Mouse (Mus musculus) limb, embryonic 15.5 days (tissue): ENCODE data around the gene Tmx1. TPM values are rescaled to one million over a fixed set of nuclear protein-coding genes. Genes with fewer than 3 reads are reported as not detected.

Experiments used
- ATAC-seq: fragments of 200-750 bp; cut with Nextera tagmentation; 2 replicates; pipeline ENCODE4 v1.8.0; 2017; ENCODE audit warnings: low read depth, moderate TSS enrichment; ENCODE audit not compliant: insufficient number of reproducible peaks, low FRiP score, low TSS enrichment
- H3K27ac ChIP-seq: fragments of 300-500 bp; sonication (generic); 2 replicates; pipeline ENCODE4 v1.5.1; 2015; ENCODE audit warnings: moderate library complexity, mild to moderate bottlenecking, inconsistent platforms
- H3K27me3 ChIP-seq: fragments of 300-500 bp; sonication (generic); 2 replicates; pipeline ENCODE4 v1.6.1; 2015; ENCODE audit warnings: inconsistent platforms
- H3K36me3 ChIP-seq: fragments of 300-500 bp; sonication (generic); 2 replicates; pipeline ENCODE4 v1.6.1; 2015; ENCODE audit warnings: inconsistent platforms
- H3K4me1 ChIP-seq: fragments of 300-500 bp; sonication (generic); 2 replicates; pipeline ENCODE4 v1.6.1; 2015; ENCODE audit warnings: inconsistent platforms
- H3K4me2 ChIP-seq: fragments of 300-500 bp; sonication (generic); 2 replicates; pipeline ENCODE4 v1.6.1; 2015; ENCODE audit warnings: mild to moderate bottlenecking, inconsistent platforms
- H3K4me3 ChIP-seq: fragments of 300-500 bp; sonication (generic); 2 replicates; pipeline ENCODE4 v1.5.1; 2015; ENCODE audit warnings: mild to moderate bottlenecking, inconsistent platforms
- H3K9ac ChIP-seq: fragments of 300-500 bp; sonication (generic); 2 replicates; pipeline ENCODE4 v1.6.1; 2015; ENCODE audit warnings: inconsistent platforms
- H3K9me3 ChIP-seq: fragments of 300-500 bp; sonication (generic); 2 replicates; pipeline ENCODE4 v1.6.1; 2016; ENCODE audit warnings: inconsistent platforms
- WGBS: fragments of 180-500 bp; shearing (Covaris S2); methylation state at CpG from one replicate; pipeline ENCODE4 v1.1.7; 2015; 5-methylcytosine and 5-hydroxymethylcytosine counted together
- polyA plus RNA-seq: library from polyadenylated mRNA; unstranded; fragments of >200 nt; fragmentation: Nextera tagmentation; extraction: Ambion mirVana; gene quantifications from 2 replicates; pipeline ENCODE4 v1.2.1, GENCODE M21; 2015

Gene Tmx1
- polyA plus RNA-seq, 1 experiment from 2014 or later, result 107 TPM

DNA sequence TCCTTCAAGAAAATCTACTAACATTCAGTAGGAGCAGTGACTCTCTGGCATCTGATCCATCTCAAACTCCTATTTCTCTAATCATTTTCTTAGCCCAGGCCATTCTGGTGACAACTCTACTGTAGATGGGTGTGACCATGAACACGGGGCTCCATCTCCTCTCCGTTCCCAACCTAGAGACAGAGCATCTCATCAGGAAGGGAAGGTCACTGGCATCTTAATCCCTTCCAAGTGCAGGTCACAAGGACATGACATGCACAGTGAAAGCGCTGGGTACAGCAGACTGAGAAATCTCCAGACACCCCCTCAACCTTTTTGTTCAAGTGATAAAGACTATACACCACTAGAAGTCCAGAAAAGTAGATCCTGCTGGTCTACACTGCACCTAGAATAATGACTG lies 1.4 kb upstream of the Tmx1 start:
- Histone ChIP-seq H3K4me1 (peaks cover 11% of the 10 kb centered on the region), H3K27me3 (no peaks in the 10 kb centered on the region), H3K27ac (no peak overlapping the region), H3K9me3 (no peaks in the 10 kb centered on the region), H3K36me3 (no peaks in the 10 kb centered on the region), H3K4me3 (no peak overlapping the region), H3K9ac (no peak overlapping the region), H3K4me2 (no peak overlapping the region)
- 90% methylated on average over 3 of the region's 3 CpGs for WGBS
- ATAC-seq, result no peak

DNA sequence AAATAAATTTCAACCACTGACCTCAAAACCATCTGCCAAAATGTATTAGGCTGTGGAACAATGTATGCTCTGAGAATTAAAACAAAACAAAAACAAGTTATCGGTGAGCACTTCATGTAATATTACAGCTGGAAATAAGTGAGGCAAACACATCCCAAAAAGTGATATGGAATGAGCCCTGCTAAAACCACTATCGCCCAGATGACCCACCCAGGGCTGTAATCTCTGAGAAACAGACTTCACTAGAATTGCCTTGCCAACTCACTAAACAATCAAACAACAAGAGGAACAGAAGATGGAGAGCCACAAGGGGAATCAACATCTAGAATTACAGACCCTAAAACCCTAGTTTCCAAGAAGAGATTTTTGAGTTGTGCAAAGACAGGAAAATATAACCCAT lies 752 bp upstream of the Tmx1 start:
- peak overlapping the region; percentile 85 for H3K4me3 ChIP-seq
- WGBS, result 85% methylated on average over 2 of the region's 2 CpGs
- H3K9me3 ChIP-seq, result no peaks in the 10 kb centered on the region
- peaks cover 11% of the 10 kb centered on the region for H3K4me1 ChIP-seq
- H3K27ac ChIP-seq, result no peak overlapping the region
- no peak overlapping the region for H3K9ac ChIP-seq
- H3K27me3 ChIP-seq, result no peaks in the 10 kb centered on the region
- no peak for ATAC-seq
- peak overlapping the region; percentile 46 for H3K4me2 ChIP-seq
- 0 out of 2 replicates have a peak, but pooled peaks cover 2% of the 10 kb centered on the region for H3K36me3 ChIP-seq

DNA sequence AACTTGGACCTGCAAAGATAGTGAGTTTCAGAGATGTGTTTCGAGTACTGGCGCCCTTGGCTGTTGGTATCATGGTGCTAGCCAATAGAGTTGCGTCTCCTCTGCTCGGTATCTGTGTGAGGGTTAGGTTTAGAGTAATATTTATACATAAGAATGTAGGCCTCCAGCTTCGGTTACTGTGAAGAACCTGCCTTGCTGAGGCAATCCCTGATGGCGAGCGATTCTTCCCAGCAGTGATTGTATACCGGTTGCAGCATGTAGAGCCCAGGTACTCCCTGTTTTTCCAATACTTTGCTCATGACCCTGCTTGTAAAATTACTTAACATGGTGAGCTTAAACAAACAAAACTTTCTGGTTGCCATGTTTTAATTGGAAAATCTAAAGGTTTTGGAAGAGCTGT lies 2.3 kb downstream of the Tmx1 start:
- Histone ChIP-seq H3K27me3 (no peaks in the 10 kb centered on the region), H3K4me1 (peaks cover 11% of the 10 kb centered on the region), H3K4me2 (no peak overlapping the region), H3K27ac (no peak overlapping the region), H3K4me3 (no peak overlapping the region), H3K9me3 (no peaks in the 10 kb centered on the region), H3K9ac (no peak overlapping the region), H3K36me3 (peaks cover 25% of the 10 kb centered on the region)
- ATAC-seq, result no peak
- WGBS, result 85% methylated on average over 8 of the region's 8 CpGs

DNA sequence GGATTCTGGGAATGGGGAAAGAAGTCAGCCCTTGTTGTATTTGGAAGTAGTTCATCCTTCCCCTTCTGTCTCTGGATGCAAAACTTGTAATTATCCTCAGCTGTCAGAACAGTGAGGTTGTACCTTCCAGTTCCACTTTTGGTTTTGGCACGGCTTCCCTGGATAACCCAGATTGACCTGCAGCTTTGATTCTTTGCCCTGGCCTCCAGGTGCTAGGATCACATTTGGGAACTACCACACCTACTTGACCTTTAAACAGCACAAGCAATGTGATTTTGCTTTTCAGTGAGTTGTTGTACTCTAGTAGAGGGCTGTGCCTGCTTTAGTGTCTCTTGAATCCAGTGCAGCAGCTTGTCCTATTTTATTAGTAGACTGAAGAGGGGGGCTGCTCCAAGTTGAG lies 6.7 kb downstream of the Tmx1 start:
- no peak overlapping the region for H3K4me3 ChIP-seq
- H3K9me3 ChIP-seq, result no peaks in the 10 kb centered on the region
- WGBS, result 85% methylated on average over 1 of the region's 1 CpGs
- no peak overlapping the region for H3K27ac ChIP-seq
- no peak for ATAC-seq
- peaks cover 46% of the 10 kb centered on the region for H3K36me3 ChIP-seq
- no peaks in the 10 kb centered on the region for H3K27me3 ChIP-seq
- no peak overlapping the region for H3K9ac ChIP-seq
- 0 out of 2 replicates have a peak, but pooled peaks cover 3% of the 10 kb centered on the region for H3K4me1 ChIP-seq
- no peak overlapping the region for H3K4me2 ChIP-seq

DNA sequence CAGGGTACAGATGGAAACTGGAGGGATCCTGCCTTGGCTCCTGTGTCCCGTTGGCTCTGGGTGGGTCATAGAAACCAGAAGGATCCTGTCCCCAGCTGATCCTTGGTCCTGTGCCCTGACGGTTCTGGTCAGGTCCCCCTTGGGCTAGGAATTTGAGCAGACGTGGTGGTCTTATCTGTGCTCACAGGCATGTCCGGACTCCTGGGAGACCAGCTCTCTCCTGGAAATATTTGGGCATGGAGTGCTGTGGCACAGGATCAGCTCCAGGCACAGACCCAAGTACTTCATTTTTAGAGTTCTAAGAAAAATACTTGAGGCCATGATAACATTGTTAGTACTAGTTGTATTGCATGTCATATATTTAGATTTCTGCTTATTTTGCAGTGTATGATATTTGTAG lies 11.1 kb downstream of the Tmx1 start:
- H3K27me3 ChIP-seq, result no peaks in the 10 kb centered on the region
- 88% methylated on average over 4 of the region's 4 CpGs for WGBS
- no peaks in the 10 kb centered on the region for H3K9me3 ChIP-seq
- no peaks in the 10 kb centered on the region for H3K4me1 ChIP-seq
- no peak overlapping the region for H3K4me3 ChIP-seq
- no peak overlapping the region for H3K9ac ChIP-seq
- no peak overlapping the region for H3K4me2 ChIP-seq
- H3K36me3 ChIP-seq, result peaks cover 53% of the 10 kb centered on the region
- no peak overlapping the region for H3K27ac ChIP-seq
- no peak for ATAC-seq

DNA sequence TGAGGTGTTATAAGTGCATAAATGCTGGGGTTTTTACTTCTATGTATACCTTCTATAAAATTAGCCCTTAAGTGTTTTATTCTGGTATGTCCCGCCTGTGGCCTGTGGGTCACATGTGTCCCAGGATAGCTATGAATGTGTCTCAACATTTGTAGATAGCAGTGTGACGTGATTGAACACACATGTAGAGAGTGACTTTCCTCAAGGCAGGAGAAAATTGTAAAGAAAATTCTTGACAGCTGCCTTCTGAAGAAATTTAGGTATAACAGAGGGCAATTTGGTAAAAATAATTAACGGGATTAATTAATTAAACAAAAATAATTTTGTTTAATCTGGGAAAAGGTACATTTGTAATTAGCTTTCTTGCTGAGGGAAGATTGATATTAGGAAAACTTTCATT lies 22.4 kb downstream of the Tmx1 start:
- H3K27me3 ChIP-seq, result no peaks in the 10 kb centered on the region
- H3K4me2 ChIP-seq, result no peak overlapping the region
- H3K27ac ChIP-seq, result no peak overlapping the region
- no peaks in the 10 kb centered on the region; the same call in 1 of the 2 replicates for H3K4me1 ChIP-seq
- no peak for ATAC-seq
- no peaks in the 10 kb centered on the region for H3K36me3 ChIP-seq
- H3K9ac ChIP-seq, result no peak overlapping the region
- H3K9me3 ChIP-seq, result no peaks in the 10 kb centered on the region
- WGBS, result 58% methylated on average over 3 of the region's 3 CpGs
- no peak overlapping the region for H3K4me3 ChIP-seq

DNA sequence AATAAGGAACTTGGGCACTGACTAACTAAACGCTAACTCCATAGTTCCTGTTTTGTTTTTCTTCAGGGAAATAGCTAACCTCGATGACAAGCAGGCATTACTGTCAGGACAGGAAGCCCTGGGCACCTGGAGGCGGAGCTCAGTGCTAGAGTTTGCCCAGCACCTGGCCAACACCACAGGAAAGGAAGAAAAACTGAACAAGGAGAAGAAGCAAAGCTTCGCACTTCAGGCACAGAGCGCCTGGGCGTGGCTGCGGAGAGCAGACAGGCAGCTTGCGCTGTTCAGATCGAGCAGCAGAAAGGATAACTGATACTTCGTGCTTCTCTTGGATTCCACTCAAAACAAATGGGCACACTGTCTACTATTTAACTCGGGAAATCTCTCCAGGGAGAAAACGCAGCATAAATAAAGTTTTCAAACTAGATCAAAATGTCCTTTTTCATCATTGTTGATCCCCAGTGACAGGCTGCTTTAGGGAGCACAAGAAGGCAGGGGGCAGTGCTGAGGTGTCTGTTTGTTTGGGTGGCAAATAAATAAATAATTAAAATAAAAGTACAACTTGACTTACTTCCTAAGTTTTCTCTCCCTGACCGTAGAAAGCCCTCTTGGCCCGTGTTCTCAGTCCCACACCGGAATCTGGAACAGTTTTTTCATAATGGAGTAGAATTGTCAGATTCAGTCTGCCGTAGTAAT lies 24.1 kb downstream of the Tmx1 start:
- WGBS, result 70% methylated on average over 16 of the region's 16 CpGs
- H3K27ac ChIP-seq, result no peak overlapping the region
- no peak overlapping the region for H3K4me3 ChIP-seq
- H3K9ac ChIP-seq, result no peak overlapping the region
- no peaks in the 10 kb centered on the region; the same call in 1 of the 2 replicates for H3K4me1 ChIP-seq
- no peaks in the 10 kb centered on the region for H3K36me3 ChIP-seq
- H3K9me3 ChIP-seq, result no peaks in the 10 kb centered on the region
- no peak overlapping the region for H3K4me2 ChIP-seq
- no peak for ATAC-seq
- H3K27me3 ChIP-seq, result no peaks in the 10 kb centered on the region

DNA sequence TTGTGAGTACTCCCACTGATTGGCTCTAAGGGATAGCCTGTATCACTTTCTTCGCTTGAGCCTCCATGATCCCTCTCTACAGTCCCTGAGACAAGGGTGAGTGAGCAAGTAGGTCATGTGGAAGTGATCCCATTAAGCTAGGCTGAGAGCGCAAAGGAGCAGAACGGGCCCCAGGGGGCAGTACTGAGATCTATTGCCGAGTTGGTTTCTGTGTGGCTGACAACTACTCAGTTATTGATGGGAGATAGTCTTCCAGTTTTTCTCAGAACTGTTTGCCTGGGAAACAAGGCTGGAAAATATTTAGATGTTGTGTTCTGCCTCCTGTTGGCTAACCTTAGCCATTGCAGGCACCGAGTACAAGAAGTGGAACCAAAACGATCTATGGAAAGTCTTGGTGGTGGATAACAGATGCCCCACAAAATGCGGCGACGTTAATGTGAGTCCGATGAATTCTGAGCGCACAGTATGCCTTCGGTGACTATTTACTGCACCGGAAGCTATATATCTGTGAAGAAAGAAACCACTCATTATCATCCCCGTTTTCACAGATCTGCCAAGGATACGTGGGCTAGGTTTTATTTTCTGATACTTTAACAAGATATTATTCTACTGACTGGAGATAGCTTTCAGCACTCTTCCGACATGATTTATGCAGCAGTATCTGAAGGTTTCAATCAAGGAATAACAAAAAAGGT lies 24.8 kb downstream of the Tmx1 start:
- no peak for ATAC-seq
- no peak overlapping the region for H3K4me3 ChIP-seq
- no peaks in the 10 kb centered on the region for H3K9me3 ChIP-seq
- H3K4me2 ChIP-seq, result no peak overlapping the region
- H3K27me3 ChIP-seq, result no peaks in the 10 kb centered on the region
- WGBS, result 79% methylated on average over 16 of the region's 16 CpGs
- H3K9ac ChIP-seq, result no peak overlapping the region
- H3K36me3 ChIP-seq, result no peaks in the 10 kb centered on the region
- no peaks in the 10 kb centered on the region; the same call in 1 of the 2 replicates for H3K4me1 ChIP-seq
- no peak overlapping the region for H3K27ac ChIP-seq

DNA sequence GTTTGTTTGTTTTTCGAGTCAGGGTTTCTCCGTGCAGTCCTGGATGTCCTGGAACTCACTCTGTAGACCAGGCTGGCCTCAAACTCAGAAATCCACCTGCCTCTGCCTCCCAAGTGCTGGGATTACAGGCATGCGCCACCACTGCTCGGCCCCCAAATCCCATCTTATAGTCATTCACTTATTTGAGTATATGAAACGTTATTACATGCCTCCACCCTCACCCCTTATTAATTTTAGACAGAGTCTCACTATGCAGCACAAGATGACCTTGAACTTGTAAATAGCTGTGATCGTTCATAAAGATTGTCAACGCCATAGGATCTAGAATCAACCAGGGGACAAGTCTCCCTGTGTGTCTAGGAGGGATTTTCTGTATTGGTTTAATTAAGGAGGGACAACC lies 33.1 kb downstream of the Tmx1 start:
- no peaks in the 10 kb centered on the region for H3K27me3 ChIP-seq
- 86% methylated on average over 7 of the region's 7 CpGs for WGBS
- no peak overlapping the region for H3K9ac ChIP-seq
- no peak for ATAC-seq
- no peaks in the 10 kb centered on the region for H3K9me3 ChIP-seq
- no peak overlapping the region for H3K27ac ChIP-seq
- no peak overlapping the region for H3K4me2 ChIP-seq
- H3K4me3 ChIP-seq, result no peak overlapping the region
- no peaks in the 10 kb centered on the region for H3K36me3 ChIP-seq
- H3K4me1 ChIP-seq, result no peaks in the 10 kb centered on the region

DNA sequence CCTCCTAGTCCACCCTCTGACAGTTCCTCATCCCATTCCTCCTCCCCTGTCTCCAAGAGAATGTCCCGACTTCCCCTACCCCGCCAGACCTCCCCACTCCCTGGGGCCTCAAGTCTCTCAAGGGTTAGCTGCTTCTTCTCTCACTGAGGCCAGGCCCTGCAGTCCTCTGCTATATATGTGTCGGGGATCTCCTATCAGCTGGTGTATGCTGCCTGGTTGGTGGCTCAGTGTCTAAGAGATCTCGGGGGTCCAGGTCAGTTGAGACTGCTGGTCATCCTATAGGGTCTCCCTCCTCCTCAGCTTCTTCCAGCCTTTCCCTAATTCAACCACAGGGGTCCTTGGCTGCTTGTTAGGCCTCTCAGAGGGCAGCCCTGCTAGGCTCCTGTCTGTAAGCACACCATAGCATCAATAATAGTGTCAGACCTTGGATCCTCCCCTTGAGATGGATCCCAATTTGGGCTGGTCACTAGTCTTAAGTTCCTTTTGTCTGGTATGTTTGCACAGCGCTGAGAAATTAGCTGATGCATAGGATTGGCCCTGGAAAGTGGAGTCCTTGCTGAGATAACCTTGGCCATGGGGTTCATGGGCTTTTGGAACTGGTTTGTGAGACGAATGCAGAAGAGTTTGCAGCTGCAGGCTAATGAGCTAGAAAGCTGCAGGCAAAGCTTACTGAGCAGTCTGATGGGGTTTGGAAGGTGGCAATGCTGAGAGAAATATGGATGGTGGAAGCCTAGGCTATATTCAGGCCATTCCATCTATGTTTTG lies 34.0 kb downstream of the Tmx1 start:
- Histone ChIP-seq H3K4me3 (no peak overlapping the region), H3K9ac (no peak overlapping the region), H3K27me3 (no peaks in the 10 kb centered on the region), H3K9me3 (no peaks in the 10 kb centered on the region), H3K36me3 (no peaks in the 10 kb centered on the region), H3K27ac (no peak overlapping the region), H3K4me2 (no peak overlapping the region), H3K4me1 (no peaks in the 10 kb centered on the region)
- no peak for ATAC-seq
- 79% methylated on average over 6 of the region's 6 CpGs for WGBS

DNA sequence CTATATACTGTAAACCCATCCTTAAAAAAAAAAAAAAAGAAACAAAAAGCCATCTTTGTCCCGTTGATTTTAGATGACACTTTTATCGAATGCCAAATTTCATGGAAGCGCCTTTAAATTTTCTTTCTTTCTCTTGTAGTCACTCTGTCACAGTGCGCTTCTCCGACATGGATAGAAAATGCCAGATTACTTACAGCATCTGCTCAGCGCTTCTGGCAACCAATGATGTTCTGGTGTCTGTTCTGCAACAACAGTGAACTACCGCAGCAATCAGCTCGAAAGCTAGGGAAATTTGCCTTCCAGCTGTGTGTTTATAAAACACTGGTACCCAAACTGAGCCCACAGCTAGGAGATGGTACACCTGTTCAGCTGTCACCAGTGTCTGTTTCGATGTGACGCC lies 39.5 kb downstream of the Tmx1 start:
- H3K4me2 ChIP-seq, result no peak overlapping the region
- H3K27ac ChIP-seq, result no peak overlapping the region
- no peak overlapping the region for H3K4me3 ChIP-seq
- no peaks in the 10 kb centered on the region for H3K36me3 ChIP-seq
- no peak for ATAC-seq
- peaks cover 14% of the 10 kb centered on the region for H3K4me1 ChIP-seq
- no peak overlapping the region for H3K9ac ChIP-seq
- H3K27me3 ChIP-seq, result no peaks in the 10 kb centered on the region
- 90% methylated on average over 10 of the region's 10 CpGs for WGBS
- H3K9me3 ChIP-seq, result no peaks in the 10 kb centered on the region
